Mouse (Mus musculus) stomach, postnatal 0 days (tissue): ENCODE results near the gene Sgsm2. TPM values are rescaled to one million over a fixed set of nuclear protein-coding genes. Genes with fewer than 3 reads are reported as not detected.
A peak's percentile ranks its signal among the peaks of the same experiment; 100 is the strongest.

Source experiments
- ATAC-seq: fragments of 200-750 bp; cut with Nextera tagmentation; 2 replicates; pipeline ENCODE4 v1.8.0; 2017; ENCODE audit not compliant: low FRiP score, low TSS enrichment
- DNase-seq: peaks from one replicate; pipeline ENCODE4 v3.0.0-alpha.2; 2016; ENCODE audit warnings: low spot score
- H3K27ac ChIP-seq: fragments of 300-500 bp; sonication (generic); replicated peaks from 2 replicates; pipeline ENCODE4 v1.5.1; 2014; ENCODE audit warnings: mild to moderate bottlenecking, control low read depth
- H3K27me3 ChIP-seq: fragments of 300-500 bp; sonication (generic); 2 replicates; pipeline ENCODE4 v1.6.1; 2014; ENCODE audit warnings: low read length; ENCODE audit not compliant: control insufficient read depth, insufficient read depth
- H3K36me3 ChIP-seq: fragments of 300-500 bp; sonication (generic); 2 replicates; pipeline ENCODE4 v1.6.1; 2014; ENCODE audit warnings: low read length, mixed read lengths; ENCODE audit not compliant: control insufficient read depth, insufficient read depth
- H3K4me1 ChIP-seq: fragments of 300-500 bp; sonication (generic); replicated peaks from 2 replicates; pipeline ENCODE4 v1.6.1; 2014; ENCODE audit warnings: antibody characterized with exemption; ENCODE audit not compliant: control insufficient read depth, insufficient read depth
- H3K4me2 ChIP-seq: fragments of 300-500 bp; sonication (generic); replicated peaks from 2 replicates; pipeline ENCODE4 v1.6.1; 2014; ENCODE audit warnings: low read depth, mild to moderate bottlenecking, control low read depth, moderate library complexity
- H3K4me3 ChIP-seq: fragments of 300-500 bp; sonication (generic); 2 replicates; pipeline ENCODE4 v1.5.1; 2014; ENCODE audit warnings: low read depth, low read length, control low read depth
- H3K9ac ChIP-seq: fragments of 300-500 bp; sonication (generic); 2 replicates; pipeline ENCODE4 v1.6.1; 2014; ENCODE audit warnings: mild to moderate bottlenecking, low read length, control low read depth, mixed read lengths
- H3K9me3 ChIP-seq: fragments of 300-500 bp; sonication (generic); 2 replicates; pipeline ENCODE4 v1.6.1; 2016; ENCODE audit warnings: low read length; ENCODE audit not compliant: control insufficient read depth
- CTCF ChIP-seq: IDR thresholded peaks from 2 replicates; pipeline ENCODE4 v1.5.1; 2016; ENCODE audit warnings: antibody characterized with exemption, low read depth, mild to moderate bottlenecking, moderate library complexity
- EP300 ChIP-seq: optimal IDR thresholded peaks from 2 replicates; pipeline ENCODE3; 2016; ENCODE audit warnings: antibody characterized with exemption
- WGBS: fragments of 180-500 bp; shearing (Covaris S2); extraction: QIAGEN DNeasy Blood & Tissue Kit; methylation state at CpG from one replicate; pipeline ENCODE4 v1.1.7; 2014; 5-methylcytosine and 5-hydroxymethylcytosine counted together
- microRNA-seq: library from miRNA; unstranded; fragments of <30 nt; microRNA quantifications from one replicate; pipeline ENCODE4, GENCODE M21; 2016
- polyA plus RNA-seq: library from polyadenylated mRNA; unstranded; fragments of >200 nt; fragmentation: Nextera tagmentation; extraction: Ambion mirVana; gene quantifications from 2 replicates; pipeline ENCODE4 v1.2.1, GENCODE M21; 2015

Sgsm2 gene
- polyA plus RNA-seq, 1 experiment from 2014 or later, result 3.4 TPM

DNA sequence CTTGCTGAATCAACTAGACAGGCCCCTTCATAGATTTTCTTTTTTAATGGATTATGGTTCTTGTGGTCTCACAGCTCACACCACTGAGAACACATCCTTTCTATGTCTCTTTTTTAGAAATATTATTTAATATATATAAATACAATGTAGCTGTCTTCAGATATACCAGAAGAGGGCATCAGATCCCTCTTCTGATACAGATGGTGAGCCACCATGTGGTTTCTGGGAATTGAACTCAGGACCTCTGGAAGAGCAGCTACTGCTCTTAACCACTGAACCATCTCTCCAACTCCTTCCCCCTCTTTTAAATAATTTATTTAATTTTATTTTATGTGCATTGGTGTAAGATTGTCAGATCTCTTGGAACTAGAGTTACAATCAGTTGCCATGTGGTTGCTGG lies 86.7 kb downstream of the Sgsm2 start:
- no peak for ATAC-seq
- Histone ChIP-seq H3K27ac (no peak overlapping the region), H3K4me2 (no peak overlapping the region), H3K9me3 (no peaks in the 10 kb centered on the region), H3K9ac (no peak overlapping the region), H3K36me3 (peaks cover 4% of the 10 kb centered on the region; the same call in 1 of the 2 replicates), H3K27me3 (no peaks in the 10 kb centered on the region), H3K4me1 (no peaks in the 10 kb centered on the region), H3K4me3 (no peak overlapping the region)
- TF ChIP-seq CTCF, result peak; percentile 28
- TF ChIP-seq EP300, result no peak
- DNase-seq, result no peak

DNA sequence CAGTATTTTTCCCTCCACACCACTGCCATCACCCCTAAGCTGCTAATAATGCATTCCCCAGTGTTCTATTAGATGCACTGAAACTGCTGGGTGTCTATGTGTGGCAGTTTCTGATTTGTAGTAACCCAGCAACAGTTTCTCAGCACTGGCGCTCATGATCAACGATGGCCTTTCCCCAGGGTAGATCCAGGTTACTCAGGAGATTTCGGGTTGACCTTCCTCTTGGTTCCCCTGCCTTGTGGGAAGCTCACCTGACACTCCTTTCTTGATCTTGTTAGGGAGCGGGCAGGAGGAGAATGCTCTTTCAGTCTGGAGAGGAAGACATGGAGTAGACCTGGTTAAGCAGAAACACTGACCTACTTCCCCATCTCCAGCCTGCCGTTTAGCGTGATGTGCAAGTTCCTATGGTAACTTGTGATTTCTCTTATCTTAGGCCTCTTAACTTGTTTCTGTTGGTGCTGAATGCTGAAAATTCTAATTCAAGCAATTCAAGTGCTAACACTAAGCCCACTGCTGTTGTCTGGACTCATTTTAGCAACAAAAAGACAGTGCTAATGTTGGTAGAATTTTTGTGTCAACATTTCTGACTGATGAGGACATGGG lies 88.5 kb downstream of the Sgsm2 start:
- WGBS, result 95% methylated on average over 6 of the region's 6 CpGs
- Histone ChIP-seq H3K4me3 (no peak overlapping the region), H3K4me1 (no peaks in the 10 kb centered on the region), H3K9ac (no peak overlapping the region), H3K27ac (no peak overlapping the region), H3K4me2 (no peak overlapping the region), H3K27me3 (no peaks in the 10 kb centered on the region), H3K36me3 (peaks cover 6% of the 10 kb centered on the region; the same call in 1 of the 2 replicates), H3K9me3 (no peaks in the 10 kb centered on the region)
- no peak for TF ChIP-seq CTCF
- TF ChIP-seq EP300, result no peak
- ATAC-seq (no peak), DNase-seq (no peak)

DNA sequence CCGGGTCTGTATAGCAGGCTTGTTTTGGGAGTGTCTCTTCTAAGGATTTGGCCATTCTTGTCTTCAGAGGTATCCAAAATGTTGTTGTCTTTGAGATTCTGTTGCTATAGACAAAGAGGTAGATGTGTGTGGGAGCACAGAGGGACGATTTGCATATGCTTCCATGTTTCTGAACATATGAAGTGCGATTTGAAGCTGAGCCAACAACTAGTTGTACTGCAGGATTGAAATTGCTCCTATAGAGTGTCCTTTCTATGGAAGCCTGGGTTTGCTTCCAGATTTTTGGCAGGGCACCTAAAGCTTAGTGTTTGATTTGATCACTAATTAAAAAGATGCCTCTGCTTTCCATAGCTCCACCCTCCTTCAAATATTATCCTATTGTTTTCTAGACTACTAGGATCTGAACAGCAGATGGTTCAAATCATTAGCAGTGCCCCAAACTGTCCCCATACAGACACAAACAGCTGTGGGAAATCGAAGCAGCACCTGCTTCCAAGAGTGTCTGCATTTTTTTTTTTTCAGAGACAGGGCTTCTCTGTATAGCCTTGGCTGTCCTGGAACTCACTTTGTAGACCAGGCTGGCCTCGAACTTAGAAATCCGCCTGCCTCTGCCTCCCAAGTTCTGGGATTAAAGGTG lies 89.5 kb downstream of the Sgsm2 start:
- TF ChIP-seq CTCF, result no peak
- TF ChIP-seq EP300, result no peak
- DNase-seq (no peak), ATAC-seq (no peak)
- Histone ChIP-seq H3K9ac (no peak overlapping the region), H3K4me2 (no peak overlapping the region), H3K4me1 (no peaks in the 10 kb centered on the region), H3K36me3 (peaks cover 6% of the 10 kb centered on the region; the same call in 1 of the 2 replicates), H3K9me3 (no peaks in the 10 kb centered on the region), H3K27ac (no peak overlapping the region), H3K27me3 (no peaks in the 10 kb centered on the region), H3K4me3 (no peak overlapping the region)
- 85% methylated on average over 6 of the region's 6 CpGs for WGBS

DNA sequence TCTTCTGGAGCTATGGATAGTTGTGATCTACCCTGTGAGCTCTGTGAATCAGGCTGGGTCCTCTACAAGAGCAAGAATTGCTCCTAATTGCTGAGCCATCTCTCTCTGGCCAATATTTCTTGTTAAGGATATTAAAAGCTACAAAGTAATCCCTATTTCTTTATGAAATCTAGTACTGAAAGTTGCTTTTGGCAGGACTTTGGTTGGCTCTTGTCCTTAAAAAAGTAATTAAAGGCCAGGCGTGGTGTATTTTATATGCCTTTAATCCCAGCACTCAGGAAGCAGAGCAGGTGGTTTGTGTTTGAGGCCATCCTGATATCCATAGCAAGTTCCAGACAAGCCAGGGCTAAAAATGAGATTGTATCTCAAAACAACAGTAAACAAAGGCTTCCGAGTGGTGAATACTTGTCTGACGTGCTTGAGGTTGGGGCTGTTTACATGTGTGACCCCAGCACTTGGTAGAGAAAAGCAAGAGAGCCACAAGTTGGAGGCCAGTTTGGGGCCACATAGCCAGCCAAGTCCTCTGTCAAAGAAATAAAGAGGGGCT lies 92.7 kb downstream of the Sgsm2 start:
- DNase-seq, result no peak
- WGBS, result 54% methylated on average over 3 of the region's 3 CpGs
- ATAC-seq, result no peak
- no peak overlapping the region for H3K4me2 ChIP-seq
- no peak overlapping the region for H3K9ac ChIP-seq
- no peaks in the 10 kb centered on the region for H3K4me1 ChIP-seq
- H3K9me3 ChIP-seq, result no peaks in the 10 kb centered on the region
- no peak overlapping the region for H3K4me3 ChIP-seq
- H3K27ac ChIP-seq, result no peak overlapping the region
- H3K36me3 ChIP-seq, result peaks cover 6% of the 10 kb centered on the region; the same call in 1 of the 2 replicates
- no peaks in the 10 kb centered on the region for H3K27me3 ChIP-seq
- TF ChIP-seq EP300 (no peak), CTCF (no peak)

DNA sequence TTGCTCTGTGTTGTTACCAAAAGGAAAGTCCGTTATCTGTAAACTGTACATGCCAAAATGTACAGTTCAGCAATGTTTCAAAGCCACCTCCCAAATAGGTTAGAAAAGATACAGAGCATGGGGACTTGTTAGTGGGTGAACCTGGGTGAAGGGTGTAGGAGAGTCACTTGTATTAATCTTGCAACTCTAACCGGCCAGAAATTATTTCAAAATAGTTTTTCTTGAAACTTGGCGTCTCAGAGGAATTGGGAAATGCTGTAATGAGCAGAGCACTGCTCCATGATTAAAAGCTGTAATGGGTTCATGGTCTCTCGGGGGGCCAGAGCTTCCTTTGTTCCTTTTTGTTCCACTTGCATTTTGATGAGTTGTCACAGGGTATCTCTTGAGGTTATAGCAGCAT lies 96.2 kb downstream of the Sgsm2 start:
- Histone ChIP-seq H3K9me3 (no peaks in the 10 kb centered on the region), H3K36me3 (peaks cover 6% of the 10 kb centered on the region; the same call in 1 of the 2 replicates), H3K4me2 (no peak overlapping the region), H3K27ac (no peak overlapping the region), H3K4me3 (no peak overlapping the region), H3K9ac (no peak overlapping the region), H3K27me3 (no peaks in the 10 kb centered on the region), H3K4me1 (no peaks in the 10 kb centered on the region)
- ATAC-seq (no peak), DNase-seq (no peak)
- TF ChIP-seq EP300 (no peak), CTCF (no peak)
- 88% methylated on average over 4 of the region's 4 CpGs for WGBS

Small RNA genes within 50 kb of the gene (microRNA-seq; reads per million reads assigned to microRNA genes)
- gene Mir6926, result not detected

Other genes starting within 250 kb of the Sgsm2 start
- 17.8 and 19.9 TPM in 2 replicates for gene Cluh, start 247.6 kb downstream of the Sgsm2 start, polyA plus RNA-seq
- gene Pafah1b1, start 172.4 kb downstream of the Sgsm2 start, polyA plus RNA-seq, result 47.5 and 51.7 TPM in 2 replicates
- gene Mettl16, start 126.2 kb downstream of the Sgsm2 start, polyA plus RNA-seq, result 13.4 and 13.9 TPM in 2 replicates
- gene Mnt, start 66.1 kb downstream of the Sgsm2 start, polyA plus RNA-seq, result 2.5 and 2.6 TPM in 2 replicates
- gene Tsr1, start 1.0 kb upstream of the Sgsm2 start, polyA plus RNA-seq, result 22.3 and 22.5 TPM in 2 replicates
- 6.1 and 6.7 TPM in 2 replicates for gene Smg6, start 28.8 kb upstream of the Sgsm2 start, polyA plus RNA-seq
- 8.0 and 9.7 TPM in 2 replicates for gene Srr, start 28.9 kb upstream of the Sgsm2 start, polyA plus RNA-seq